Mouse (Mus musculus): ENCODE results near the gene Asic2.

DNA sequence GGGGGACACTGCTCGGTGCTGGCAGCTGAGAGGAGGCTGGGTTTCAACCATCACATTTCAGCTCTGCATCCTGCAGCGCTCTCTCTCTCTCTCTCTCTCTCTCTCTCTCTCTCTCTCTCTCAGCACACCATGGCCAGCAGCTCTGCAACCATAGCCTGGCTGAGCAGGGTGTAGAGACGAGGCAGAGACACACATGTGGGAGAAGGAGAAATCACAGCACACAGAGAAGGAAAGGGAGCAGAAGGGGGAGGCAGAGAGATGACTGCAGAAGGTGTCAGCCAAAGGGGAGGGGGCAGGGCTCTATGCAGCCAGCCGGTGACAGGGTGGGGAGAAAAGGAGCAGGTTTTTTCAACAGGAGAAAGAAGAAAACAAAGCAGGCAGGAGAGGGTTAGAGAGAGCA lies 320.4 kb downstream of the Asic2 start:
- TF ChIP-seq CTCF (IDR thresholded peaks at IDR 0.05; ENCODE audit: low read depth, low read length) (no peak), POLR2A (IDR thresholded peaks at IDR 0.05; ENCODE audit: extremely low read depth, insufficient read depth, low read length) (no peak)

All from liver, adult 2 months (tissue).